Mouse (Mus musculus) hindbrain, embryonic 16.5 days (tissue): ENCODE measurements around the gene A430078G23Rik. TPM values are rescaled to one million over a fixed set of nuclear protein-coding genes. Genes with fewer than 3 reads are reported as not detected.

Source experiments
- ATAC-seq: fragments of 200-750 bp; cut with Nextera tagmentation; 2 replicates; pipeline ENCODE4 v1.8.0; 2017; ENCODE audit warnings: moderate TSS enrichment, moderate library complexity
- H3K27ac ChIP-seq: fragments of 300-500 bp; sonication (generic); 2 replicates; pipeline ENCODE4 v1.5.1; 2014; ENCODE audit warnings: low read depth, mild to moderate bottlenecking, control low read depth, low read length, moderate library complexity
- H3K27me3 ChIP-seq: fragments of 300-500 bp; sonication (generic); replicated peaks from 2 replicates; pipeline ENCODE4 v1.6.1; 2014; ENCODE audit warnings: low read length; ENCODE audit not compliant: control insufficient read depth, insufficient read depth
- H3K36me3 ChIP-seq: fragments of 300-500 bp; sonication (generic); 2 replicates; pipeline ENCODE4 v1.6.1; 2014; ENCODE audit warnings: mild to moderate bottlenecking, low read length, moderate library complexity, mixed read lengths; ENCODE audit not compliant: control insufficient read depth, insufficient read depth
- H3K4me1 ChIP-seq: fragments of 300-500 bp; sonication (generic); 2 replicates; pipeline ENCODE4 v1.6.1; 2014; ENCODE audit warnings: low read depth, low read length; ENCODE audit not compliant: control insufficient read depth, insufficient read depth
- H3K4me2 ChIP-seq: fragments of 300-500 bp; sonication (generic); 2 replicates; pipeline ENCODE4 v1.6.1; 2014; ENCODE audit warnings: mild to moderate bottlenecking, low read length, control low read depth, moderate library complexity
- H3K4me3 ChIP-seq: fragments of 300-500 bp; sonication (generic); 2 replicates; pipeline ENCODE4 v1.5.1; 2014; ENCODE audit warnings: mild to moderate bottlenecking, low read length, control low read depth, moderate library complexity
- H3K9ac ChIP-seq: fragments of 300-500 bp; sonication (generic); 2 replicates; pipeline ENCODE4 v1.6.1; 2014; ENCODE audit warnings: low read depth, mild to moderate bottlenecking, control low read depth, low read length, moderate library complexity
- H3K9me3 ChIP-seq: fragments of 300-500 bp; sonication (generic); 2 replicates; pipeline ENCODE4 v1.6.1; 2014; ENCODE audit warnings: mild to moderate bottlenecking, low read length, moderate library complexity; ENCODE audit not compliant: control insufficient read depth
- WGBS: fragments of 180-500 bp; shearing (Covaris S2); extraction: QIAGEN DNeasy Blood & Tissue Kit; methylation state at CpG from one replicate; pipeline ENCODE4 v1.1.7; 2014; 5-methylcytosine and 5-hydroxymethylcytosine counted together
- polyA plus RNA-seq: library from polyadenylated mRNA; unstranded; fragments of >200 nt; fragmentation: Nextera tagmentation; extraction: Ambion mirVana; gene quantifications from 2 replicates; pipeline ENCODE4 v1.2.1, GENCODE M21; 2015

The A430078G23Rik gene
- polyA plus RNA-seq, 1 experiment from 2014 or later = not detected

DNA sequence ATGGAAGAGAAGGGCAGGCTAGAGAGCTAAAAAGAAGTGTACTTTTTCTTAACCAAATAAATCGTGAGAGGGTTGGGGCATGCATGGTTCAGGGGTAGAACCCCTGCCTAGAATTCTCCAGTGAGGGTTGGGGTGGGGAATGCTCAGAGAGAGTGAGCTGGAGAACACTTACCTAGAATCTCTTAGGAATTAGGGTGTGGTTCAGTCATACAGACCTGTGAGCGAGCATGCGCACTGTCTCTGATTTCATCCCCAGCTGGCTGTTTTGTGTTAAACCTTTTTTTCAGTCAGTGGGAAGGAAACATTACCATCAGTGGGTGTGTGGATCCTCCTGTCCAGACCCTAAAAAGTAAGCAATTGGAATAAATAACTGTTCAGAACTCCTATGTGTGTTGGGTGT lies 73.0 kb downstream of the A430078G23Rik start:
- Histone ChIP-seq H3K4me1 (no peaks in the 10 kb centered on the region), H3K27ac (no peak overlapping the region), H3K9ac (no peak overlapping the region), H3K27me3 (no peaks in the 10 kb centered on the region), H3K4me2 (no peak overlapping the region), H3K36me3 (peaks cover 4% of the 10 kb centered on the region; the same call in 1 of the 2 replicates), H3K9me3 (no peaks in the 10 kb centered on the region), H3K4me3 (no peak overlapping the region)
- ATAC-seq = no peak
- WGBS = 88% methylated on average over 3 of the region's 3 CpGs

DNA sequence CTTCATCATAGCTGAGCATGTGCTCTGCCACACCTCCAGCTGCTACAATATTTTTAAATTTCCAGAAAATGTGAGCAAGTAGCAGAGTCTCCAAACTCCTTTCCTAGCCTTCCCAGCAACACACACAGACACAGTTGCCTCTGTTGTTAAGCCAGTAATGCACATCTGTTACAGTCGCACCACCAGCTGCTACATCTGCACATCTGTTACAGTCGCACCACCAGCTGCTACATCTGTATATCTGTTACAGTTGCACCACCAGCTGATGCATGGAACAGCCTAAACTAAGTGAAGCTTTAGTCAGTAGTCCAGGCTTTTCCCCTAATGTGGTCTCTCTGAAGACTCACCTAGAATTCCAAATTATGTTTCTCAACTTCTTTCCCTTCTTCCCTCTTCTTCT lies 75.2 kb downstream of the A430078G23Rik start:
- 82% methylated on average over 2 of the region's 2 CpGs for WGBS
- H3K4me2 ChIP-seq = no peak overlapping the region
- no peaks in the 10 kb centered on the region for H3K4me1 ChIP-seq
- no peak for ATAC-seq
- no peaks in the 10 kb centered on the region for H3K27me3 ChIP-seq
- no peak overlapping the region for H3K27ac ChIP-seq
- H3K9me3 ChIP-seq = no peaks in the 10 kb centered on the region
- peaks cover 7% of the 10 kb centered on the region; the same call in 1 of the 2 replicates for H3K36me3 ChIP-seq
- no peak overlapping the region for H3K4me3 ChIP-seq
- no peak overlapping the region for H3K9ac ChIP-seq

DNA sequence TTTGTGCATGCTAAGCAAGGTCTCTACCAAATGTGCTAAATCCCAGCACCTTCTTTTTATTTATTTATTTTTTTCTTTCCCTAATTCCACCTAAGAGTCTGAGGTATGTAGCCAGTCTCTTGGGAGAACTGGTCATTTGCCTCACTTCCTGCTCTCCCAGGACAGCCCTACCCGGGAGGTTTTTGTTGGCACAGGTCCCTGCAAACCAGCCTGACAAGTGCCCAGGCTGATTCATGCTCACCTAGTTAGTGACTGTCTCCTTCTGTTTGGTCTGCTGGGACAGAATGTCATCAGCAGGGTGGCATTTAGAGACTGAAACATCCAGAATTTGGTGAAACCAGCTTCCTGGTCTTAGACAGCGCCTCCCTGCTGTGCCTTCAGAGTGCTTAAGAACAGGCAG lies 76.8 kb downstream of the A430078G23Rik start:
- no peak overlapping the region for H3K4me2 ChIP-seq
- H3K9ac ChIP-seq = no peak overlapping the region
- no peak overlapping the region for H3K27ac ChIP-seq
- WGBS = 75% methylated on average over 2 of the region's 2 CpGs
- peaks cover 8% of the 10 kb centered on the region; the same call in 1 of the 2 replicates for H3K36me3 ChIP-seq
- no peaks in the 10 kb centered on the region for H3K9me3 ChIP-seq
- ATAC-seq = no peak
- H3K4me1 ChIP-seq = no peaks in the 10 kb centered on the region
- no peaks in the 10 kb centered on the region for H3K27me3 ChIP-seq
- H3K4me3 ChIP-seq = no peak overlapping the region

DNA sequence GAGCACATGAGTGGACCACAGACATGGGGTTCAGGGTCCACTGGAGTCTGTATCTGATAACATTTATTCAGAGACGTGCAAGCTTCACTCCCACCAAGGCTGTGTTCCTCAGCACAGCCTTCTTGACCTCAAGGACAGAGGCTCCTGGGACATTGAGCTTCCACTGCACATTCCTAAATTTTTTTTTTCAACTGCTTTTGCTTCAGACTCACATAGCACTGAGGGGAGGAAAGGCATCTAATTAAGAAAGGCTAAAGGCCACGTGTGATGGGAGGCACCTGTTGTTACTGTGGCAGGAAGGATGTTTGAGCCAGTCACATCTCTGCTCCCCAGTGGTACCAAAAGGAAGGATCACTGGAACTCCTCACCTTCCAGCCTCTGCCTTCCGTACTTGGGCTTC lies 77.9 kb downstream of the A430078G23Rik start:
- H3K9ac ChIP-seq = no peak overlapping the region
- no peaks in the 10 kb centered on the region for H3K9me3 ChIP-seq
- H3K27ac ChIP-seq = no peak overlapping the region
- no peak for ATAC-seq
- no peaks in the 10 kb centered on the region for H3K27me3 ChIP-seq
- H3K4me2 ChIP-seq = no peak overlapping the region
- H3K4me3 ChIP-seq = no peak overlapping the region
- peaks cover 14% of the 10 kb centered on the region; the same call in 1 of the 2 replicates for H3K36me3 ChIP-seq
- H3K4me1 ChIP-seq = no peaks in the 10 kb centered on the region
- 95% methylated on average over 3 of the region's 3 CpGs for WGBS

DNA sequence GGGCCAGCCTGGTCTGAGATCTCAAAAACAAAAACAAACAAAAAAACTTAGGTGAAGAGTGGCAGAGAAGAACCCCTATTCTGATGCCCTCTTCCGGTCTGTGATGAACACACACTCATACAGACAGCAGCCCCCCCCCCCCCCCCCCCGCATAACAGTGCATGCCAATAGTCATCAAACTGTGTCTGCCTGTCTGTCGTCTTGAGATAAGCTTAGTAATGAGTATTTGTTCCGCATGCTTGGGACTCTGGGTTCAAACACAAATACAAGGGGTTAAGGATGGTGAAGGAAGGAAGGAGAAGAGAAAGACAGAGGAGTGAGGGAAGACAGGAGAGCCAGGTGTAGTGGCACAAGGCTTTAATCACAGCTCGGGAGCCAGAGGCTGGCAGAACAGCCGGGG lies 83.3 kb downstream of the A430078G23Rik start:
- 86% methylated on average over 5 of the region's 6 CpGs for WGBS
- no peak overlapping the region for H3K4me2 ChIP-seq
- peaks cover 42% of the 10 kb centered on the region for H3K36me3 ChIP-seq

DNA sequence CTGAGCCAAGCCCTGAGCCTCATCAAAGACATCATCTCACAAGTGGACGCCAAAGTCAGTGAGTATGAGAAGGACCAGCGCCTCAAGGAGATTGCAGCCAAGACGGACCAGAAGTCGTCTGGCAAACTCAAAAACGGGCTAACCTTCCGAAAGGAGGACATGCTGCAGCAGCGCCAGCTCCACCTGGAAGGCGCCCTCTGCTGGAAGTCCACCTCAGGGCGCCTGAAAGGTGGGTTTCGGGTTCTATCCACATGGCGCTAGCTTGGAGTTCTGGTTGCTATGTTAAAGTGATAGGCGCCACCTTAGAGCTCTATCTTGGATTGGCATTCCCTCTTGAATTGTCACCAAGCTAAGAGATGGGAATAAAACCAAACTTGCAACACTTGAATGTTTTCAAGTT lies 86.3 kb downstream of the A430078G23Rik start:
- Histone ChIP-seq H3K27me3 (no peaks in the 10 kb centered on the region), H3K36me3 (peaks cover 43% of the 10 kb centered on the region), H3K9me3 (no peaks in the 10 kb centered on the region), H3K9ac (no peak overlapping the region), H3K4me3 (no peak overlapping the region), H3K4me2 (no peak overlapping the region), H3K4me1 (no peaks in the 10 kb centered on the region), H3K27ac (no peak overlapping the region)
- 80% methylated on average over 12 of the region's 12 CpGs for WGBS
- ATAC-seq = no peak

More for the DNA sequence above, 83.3 kb downstream of the A430078G23Rik start:
- Histone ChIP-seq H3K9ac (no peak overlapping the region), H3K27ac (no peak overlapping the region), H3K4me3 (no peak overlapping the region), H3K27me3 (no peaks in the 10 kb centered on the region), H3K9me3 (no peaks in the 10 kb centered on the region), H3K4me1 (no peaks in the 10 kb centered on the region)
- ATAC-seq = no peak

Other genes with a start within 250 kb of the A430078G23Rik start
- gene Insr, start 73.8 kb upstream of the A430078G23Rik start, polyA plus RNA-seq = 51.2 and 53.4 TPM in 2 replicates
- gene Arhgef18, start 39.6 kb downstream of the A430078G23Rik start, polyA plus RNA-seq = 11.5 and 11.7 TPM in 2 replicates
- gene Pex11g, start 114.3 kb downstream of the A430078G23Rik start, polyA plus RNA-seq = 4.2 and 4.3 TPM in 2 replicates
- gene Tex45, start 117.4 kb downstream of the A430078G23Rik start, polyA plus RNA-seq = 0.39 and 0.60 TPM in 2 replicates
- gene Zfp358, start 139.7 kb downstream of the A430078G23Rik start, polyA plus RNA-seq = 55.3 and 65.3 TPM in 2 replicates
- gene Mcoln1, start 147.0 kb downstream of the A430078G23Rik start, polyA plus RNA-seq = 113 and 119 TPM in 2 replicates
- gene Pnpla6, start 162.0 kb downstream of the A430078G23Rik start, polyA plus RNA-seq = 43.1 and 52.0 TPM in 2 replicates
- gene C330021F23Rik, start 214.6 kb downstream of the A430078G23Rik start, polyA plus RNA-seq = 0.36 and 0.39 TPM in 2 replicates
- 42.3 and 47.8 TPM in 2 replicates for gene Camsap3, start 233.9 kb downstream of the A430078G23Rik start, polyA plus RNA-seq